24 mouse cellular contexts compared by ENCODE assay signal in the genomic region with DNA sequence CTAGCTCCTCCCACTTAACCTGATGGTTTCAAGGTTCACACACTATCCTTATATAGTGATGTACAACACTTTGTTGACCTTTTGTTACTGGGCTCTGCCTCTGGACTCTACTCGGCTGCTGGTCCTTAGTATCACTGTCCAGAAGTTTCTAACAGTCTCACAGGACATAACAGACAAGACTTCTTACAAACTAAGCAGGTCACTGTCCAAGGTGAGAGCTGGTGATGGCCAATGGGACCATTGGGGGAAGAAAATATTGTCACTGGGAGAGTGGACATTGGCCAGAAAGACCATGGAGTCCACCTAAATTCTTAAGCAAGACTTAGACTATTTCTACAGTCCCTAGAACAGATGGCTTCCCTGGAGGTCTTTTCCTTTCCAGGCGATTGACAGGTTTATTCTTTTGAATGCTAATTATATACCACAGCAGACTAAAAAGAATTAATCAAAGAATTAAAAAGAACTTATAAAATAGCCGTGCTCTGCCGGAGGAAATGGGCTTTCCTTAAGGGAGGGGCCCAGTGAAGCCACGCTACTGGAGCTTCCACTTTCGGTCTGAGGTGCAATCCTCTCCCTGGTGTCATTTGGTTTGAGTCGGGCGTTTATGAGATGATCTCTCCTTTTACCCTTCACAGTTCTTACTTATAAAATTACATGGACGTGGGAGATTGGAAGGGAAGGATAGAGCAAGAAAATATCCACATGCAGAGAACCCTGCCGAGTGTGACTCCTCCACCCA.
DNase-seq lines count a peak whose midpoint lies in the region; ATAC-seq and TF ChIP-seq lines count a peak whose summit lies in the region.
"Had no signal": no experiment of that assay in that cellular context is flagged by ENCODE, and none has a peak within 500 bp of the region (broad histone marks: within the 10 kb centered on the region; RNA-seq: fewer than 3 reads in every experiment).

No protein-coding gene starts in this region.

- H3K27ac ChIP-seq in intestine, postnatal 0 days (ENCODE audit: low read depth, low read length): no peak overlapping the region
- H3K27ac ChIP-seq in intestine, embryonic 15.5 days: no peak overlapping the region
- no peak overlapping the region for H3K27ac ChIP-seq in midbrain, embryonic 11.5 days (ENCODE audit: low read depth, low read length)
- H3K27ac ChIP-seq in midbrain, embryonic 14.5 days (replicated peaks; ENCODE audit: low read depth, low read length): no peak overlapping the region
- H3K27ac ChIP-seq in forebrain, embryonic 12.5 days: no peak overlapping the region
- H3K27ac ChIP-seq: embryonic facial prominence, embryonic 10.5 days; gastrocnemius, adult 2 months; hindbrain, embryonic 10.5 days; hindbrain, postnatal 0 days; left cerebral cortex, adult 2 months; liver, embryonic 13.5 days; midbrain, embryonic 10.5 days had no signal

- H3K4me3 ChIP-seq in intestine, postnatal 0 days (ENCODE audit: low read depth, low read length): no peak overlapping the region
- no peak overlapping the region for H3K4me3 ChIP-seq in intestine, embryonic 15.5 days (replicated peaks)
- no peak overlapping the region for H3K4me3 ChIP-seq in midbrain, embryonic 11.5 days (ENCODE audit: low read depth, low read length)
- H3K4me3 ChIP-seq in midbrain, embryonic 14.5 days (replicated peaks; ENCODE audit: low read depth, low read length): no peak overlapping the region
- H3K4me3 ChIP-seq in forebrain, embryonic 12.5 days (replicated peaks): no peak overlapping the region
- H3K4me3 ChIP-seq: embryonic facial prominence, embryonic 10.5 days; gastrocnemius, adult 2 months; hindbrain, embryonic 10.5 days; left cerebral cortex, adult 2 months; liver, embryonic 13.5 days; midbrain, embryonic 10.5 days had no signal

- TF ChIP-seq CTCF in intestine, postnatal 0 days (IDR thresholded peaks at IDR 0.05; ENCODE audit: low read depth): no peak

- H3K27me3 ChIP-seq in intestine, postnatal 0 days (replicated peaks; ENCODE audit: control insufficient read depth, insufficient read depth, low read length): no peaks in the 10 kb centered on the region
- H3K27me3 ChIP-seq in intestine, embryonic 15.5 days (replicated peaks): no peaks in the 10 kb centered on the region
- no peaks in the 10 kb centered on the region for H3K27me3 ChIP-seq in midbrain, embryonic 11.5 days (ENCODE audit: control insufficient read depth, insufficient read depth, low read length)
- H3K27me3 ChIP-seq in midbrain, embryonic 14.5 days (ENCODE audit: control insufficient read depth, insufficient read depth, low read length): no peaks in the 10 kb centered on the region
- no peaks in the 10 kb centered on the region for H3K27me3 ChIP-seq in splenic B cell, adult 2 months (ENCODE audit: control insufficient read depth, insufficient read depth, low read length, poor library complexity, severe bottlenecking)
- no peaks in the 10 kb centered on the region for H3K27me3 ChIP-seq in forebrain, embryonic 12.5 days
- H3K27me3 ChIP-seq: liver, embryonic 13.5 days had no signal

- H3K36me3 ChIP-seq in intestine, postnatal 0 days (ENCODE audit: control insufficient read depth, insufficient read depth): no peaks in the 10 kb centered on the region
- no peaks in the 10 kb centered on the region for H3K36me3 ChIP-seq in intestine, embryonic 15.5 days
- H3K36me3 ChIP-seq in midbrain, embryonic 11.5 days (ENCODE audit: control insufficient read depth, insufficient read depth, low read length): no peaks in the 10 kb centered on the region
- H3K36me3 ChIP-seq in midbrain, embryonic 14.5 days (ENCODE audit: control insufficient read depth, insufficient read depth, low read length): no peaks in the 10 kb centered on the region
- H3K36me3 ChIP-seq in splenic B cell, adult 2 months (ENCODE audit: control insufficient read depth, insufficient read depth, low read length, poor library complexity, severe bottlenecking): no peaks in the 10 kb centered on the region
- no peaks in the 10 kb centered on the region for H3K36me3 ChIP-seq in forebrain, embryonic 12.5 days (replicated peaks)
- H3K36me3 ChIP-seq: embryonic facial prominence, embryonic 10.5 days; hindbrain, embryonic 10.5 days; liver, embryonic 13.5 days; midbrain, embryonic 10.5 days had no signal

- no peaks in the 10 kb centered on the region for H3K9me3 ChIP-seq in intestine, postnatal 0 days (ENCODE audit: control insufficient read depth)
- H3K9me3 ChIP-seq in intestine, embryonic 15.5 days: no peaks in the 10 kb centered on the region
- H3K9me3 ChIP-seq in midbrain, embryonic 11.5 days (ENCODE audit: control insufficient read depth, low read length): no peaks in the 10 kb centered on the region
- H3K9me3 ChIP-seq in midbrain, embryonic 14.5 days (ENCODE audit: control insufficient read depth, low read length): no peaks in the 10 kb centered on the region
- no peaks in the 10 kb centered on the region for H3K9me3 ChIP-seq in forebrain, embryonic 12.5 days
- H3K9me3 ChIP-seq: embryonic facial prominence, embryonic 10.5 days; hindbrain, embryonic 10.5 days; liver, embryonic 13.5 days; midbrain, embryonic 10.5 days had no signal

- peak; percentile 38; the same call in 1 of the 2 replicates for ATAC-seq in intestine, postnatal 0 days
- no peak for ATAC-seq in intestine, embryonic 15.5 days
- ATAC-seq in midbrain, embryonic 11.5 days (ENCODE audit: low FRiP score): no peak
- no peak for ATAC-seq in midbrain, embryonic 14.5 days (ENCODE audit: low FRiP score, low TSS enrichment)
- peak; percentile 55 for ATAC-seq in granulocyte monocyte progenitor cell, adult 5-6 weeks (replicated peaks; ENCODE audit: poor library complexity, severe bottlenecking)
- no peak for ATAC-seq in forebrain, embryonic 12.5 days (ENCODE audit: low FRiP score)
- ATAC-seq: activated CD4-positive, CD25-positive, alpha-beta regulatory T cell, adult 4 months; forebrain, postnatal 0 days; hindbrain, postnatal 0 days had no signal

- no peak overlapping the region for H3K4me2 ChIP-seq in intestine, postnatal 0 days (replicated peaks; ENCODE audit: low read depth)
- no peak overlapping the region for H3K4me2 ChIP-seq in intestine, embryonic 15.5 days (replicated peaks)
- no peak overlapping the region for H3K4me2 ChIP-seq in midbrain, embryonic 11.5 days
- H3K4me2 ChIP-seq in midbrain, embryonic 14.5 days (ENCODE audit: low read length): no peak overlapping the region
- H3K4me2 ChIP-seq in forebrain, embryonic 12.5 days: no peak overlapping the region
- H3K4me2 ChIP-seq: heart, embryonic 11.5 days; liver, embryonic 13.5 days; lung, embryonic 14.5 days had no signal

- 78% methylated on average over 10 of the region's 10 CpGs for WGBS in intestine, postnatal 0 days
- WGBS in intestine, embryonic 15.5 days: 79% methylated on average over 10 of the region's 10 CpGs
- WGBS in midbrain, embryonic 11.5 days: 83% methylated on average over 10 of the region's 10 CpGs
- WGBS in midbrain, embryonic 14.5 days: 65% methylated on average over 10 of the region's 10 CpGs
- 71% methylated on average over 10 of the region's 10 CpGs for WGBS in forebrain, embryonic 12.5 days

- H3K9ac ChIP-seq in intestine, postnatal 0 days (ENCODE audit: low read depth, low read length): no peak overlapping the region
- no peak overlapping the region for H3K9ac ChIP-seq in intestine, embryonic 15.5 days
- no peak overlapping the region for H3K9ac ChIP-seq in midbrain, embryonic 11.5 days (ENCODE audit: low read length)
- no peak overlapping the region for H3K9ac ChIP-seq in midbrain, embryonic 14.5 days (replicated peaks; ENCODE audit: low read length)
- H3K9ac ChIP-seq in forebrain, embryonic 12.5 days: no peak overlapping the region
- H3K9ac ChIP-seq: forebrain, postnatal 0 days; liver, embryonic 13.5 days; lung, embryonic 14.5 days had no signal

- peak; percentile 60 for DNase-seq in midbrain, embryonic 11.5 days (ENCODE audit: low spot score, missing footprints)
- no peak for DNase-seq in midbrain, embryonic 14.5 days
- peak; percentile 3 for DNase-seq in splenic B cell, adult 2 months (ENCODE audit: low read depth, low spot score)
- DNase-seq in right cerebral cortex, postnatal 25 days: no peak
- DNase-seq: adrenal gland, postnatal 14 days; cerebellum, adult 9-11 months; forebrain, postnatal 0 days; gastrocnemius, adult 2 months; kidney, adult 8-10 months; liver, embryonic 13.5 days; lung, embryonic 14.5 days; lung, postnatal 36 days; thymus, postnatal 4 days had no signal

- H3K4me1 ChIP-seq in intestine, postnatal 0 days (replicated peaks; ENCODE audit: control insufficient read depth, insufficient read depth, low read length): no peaks in the 10 kb centered on the region
- no peaks in the 10 kb centered on the region for H3K4me1 ChIP-seq in intestine, embryonic 15.5 days (replicated peaks)
- no peaks in the 10 kb centered on the region for H3K4me1 ChIP-seq in midbrain, embryonic 11.5 days (ENCODE audit: control insufficient read depth, insufficient read depth, low read length)
- H3K4me1 ChIP-seq in midbrain, embryonic 14.5 days (ENCODE audit: control insufficient read depth, insufficient read depth, low read length): no peaks in the 10 kb centered on the region
- H3K4me1 ChIP-seq in forebrain, embryonic 12.5 days: peaks cover 5% of the 10 kb centered on the region
- H3K4me1 ChIP-seq: liver, embryonic 13.5 days had no signal

Comparison
In these comparisons a context has a peak if more than half of its experiments do, and no peak if none do; other contexts are left out.
1. ATAC-seq: peak in intestine, postnatal 0 days (single experiment) and granulocyte monocyte progenitor cell, adult 5-6 weeks (single experiment); none in intestine, embryonic 15.5 days (single experiment), midbrain, embryonic 11.5 days (single experiment), midbrain, embryonic 14.5 days (single experiment) and forebrain, embryonic 12.5 days (single experiment).
2. DNase-seq: peak in midbrain, embryonic 11.5 days (single experiment) and splenic B cell, adult 2 months (single experiment); none in midbrain, embryonic 14.5 days (single experiment) and right cerebral cortex, postnatal 25 days (single experiment).